Mouse (Mus musculus): ENCODE results near the gene Prr5l. TPM values are rescaled to one million over a fixed set of nuclear protein-coding genes. Genes with fewer than 3 reads are reported as not detected.

The Prr5l gene
- polyA plus RNA-seq, 2 experiments, result 16.4 to 27.3 TPM

GRCm38 (mm10) chr2:101733564-101733963 lies 149.3 kb downstream of the Prr5l start:
- no peaks in the 10 kb centered on the region; the same call in 1 of the 2 replicates for H3K4me1 ChIP-seq (ENCODE audit: control insufficient read depth, insufficient read depth, low read length)
- H3K4me3 ChIP-seq (replicated peaks; ENCODE audit: low read length), result no peak overlapping the region
- no peak overlapping the region for H3K9ac ChIP-seq (ENCODE audit: low read depth, low read length, severe bottlenecking)
- DNase-seq (ENCODE audit: low spot score), result no peak
- H3K27me3 ChIP-seq (ENCODE audit: control insufficient read depth, insufficient read depth, low read length), result no peaks in the 10 kb centered on the region
- TF ChIP-seq POLR2A (IDR thresholded peaks at IDR 0.05; ENCODE audit: borderline replicate concordance, extremely low read depth, insufficient read depth, insufficient read length), result no peak
- 64% methylated on average over 3 of the region's 3 CpGs for WGBS
- no peaks in the 10 kb centered on the region for H3K9me3 ChIP-seq (ENCODE audit: control insufficient read depth, low read length)
- ATAC-seq (ENCODE audit: low FRiP score, low read depth), result no peak
- no peak overlapping the region for H3K4me2 ChIP-seq (replicated peaks; ENCODE audit: low read depth, low read length, severe bottlenecking)
- H3K36me3 ChIP-seq (ENCODE audit: control insufficient read depth, insufficient read depth, low read length), result peaks cover 19% of the 10 kb centered on the region; the same call in 1 of the 2 replicates
- no peak overlapping the region for H3K27ac ChIP-seq (replicated peaks; ENCODE audit: low read depth, low read length)

- Histone ChIP-seq H3K4me1 (ENCODE audit: control insufficient read depth, insufficient read depth, low read length) (no peaks in the 10 kb centered on the region; the same call in 1 of the 2 replicates), H3K27me3 (ENCODE audit: control insufficient read depth, insufficient read depth, low read length) (no peaks in the 10 kb centered on the region), H3K9ac (ENCODE audit: low read depth, low read length, severe bottlenecking) (no peak overlapping the region), H3K4me2 (replicated peaks; ENCODE audit: low read depth, low read length, severe bottlenecking) (no peak overlapping the region), H3K27ac (replicated peaks; ENCODE audit: low read depth, low read length) (no peak overlapping the region), H3K4me3 (replicated peaks; ENCODE audit: low read length) (no peak overlapping the region), H3K9me3 (ENCODE audit: control insufficient read depth, low read length) (no peaks in the 10 kb centered on the region), H3K36me3 (ENCODE audit: control insufficient read depth, insufficient read depth, low read length) (peaks cover 26% of the 10 kb centered on the region)
- TF ChIP-seq POLR2A (IDR thresholded peaks at IDR 0.05; ENCODE audit: borderline replicate concordance, extremely low read depth, insufficient read depth, insufficient read length), result no peak
- no peak for ATAC-seq (ENCODE audit: low FRiP score, low read depth)
- DNase-seq (ENCODE audit: low spot score), result no peak
- 84% methylated on average over 10 of the region's 10 CpGs for WGBS
Measured at GRCm38 (mm10) chr2:101732777-101733210, 150.0 kb downstream of the Prr5l start.

- no peaks in the 10 kb centered on the region; the same call in 1 of the 2 replicates for H3K4me1 ChIP-seq (ENCODE audit: control insufficient read depth, insufficient read depth, low read length)
- peaks cover 27% of the 10 kb centered on the region for H3K36me3 ChIP-seq (ENCODE audit: control insufficient read depth, insufficient read depth, low read length)
- no peak overlapping the region for H3K4me3 ChIP-seq (replicated peaks; ENCODE audit: low read length)
- 0 out of 2 replicates have a peak overlapping the region, but pooled peaks have one; percentile 26 for H3K27ac ChIP-seq (replicated peaks; ENCODE audit: low read depth, low read length)
- no peak overlapping the region for H3K9ac ChIP-seq (ENCODE audit: low read depth, low read length, severe bottlenecking)
- H3K4me2 ChIP-seq (replicated peaks; ENCODE audit: low read depth, low read length, severe bottlenecking), result no peak overlapping the region
- no peaks in the 10 kb centered on the region for H3K27me3 ChIP-seq (ENCODE audit: control insufficient read depth, insufficient read depth, low read length)
- ATAC-seq (ENCODE audit: low FRiP score, low read depth), result no peak
- no peaks in the 10 kb centered on the region for H3K9me3 ChIP-seq (ENCODE audit: control insufficient read depth, low read length)
- no peak for TF ChIP-seq POLR2A (IDR thresholded peaks at IDR 0.05; ENCODE audit: borderline replicate concordance, extremely low read depth, insufficient read depth, insufficient read length)
- no peak for DNase-seq (ENCODE audit: low spot score)
Measured at GRCm38 (mm10) chr2:101730972-101731371, 151.9 kb downstream of the Prr5l start.

- Histone ChIP-seq H3K4me3 (replicated peaks; ENCODE audit: low read length) (no peak overlapping the region), H3K4me1 (ENCODE audit: control insufficient read depth, insufficient read depth, low read length) (no peaks in the 10 kb centered on the region; the same call in 1 of the 2 replicates), H3K4me2 (replicated peaks; ENCODE audit: low read depth, low read length, severe bottlenecking) (no peak overlapping the region), H3K27me3 (ENCODE audit: control insufficient read depth, insufficient read depth, low read length) (no peaks in the 10 kb centered on the region), H3K9ac (ENCODE audit: low read depth, low read length, severe bottlenecking) (no peak overlapping the region), H3K27ac (replicated peaks; ENCODE audit: low read depth, low read length) (no peak overlapping the region), H3K9me3 (ENCODE audit: control insufficient read depth, low read length) (no peaks in the 10 kb centered on the region), H3K36me3 (ENCODE audit: control insufficient read depth, insufficient read depth, low read length) (peaks cover 27% of the 10 kb centered on the region)
- DNase-seq (ENCODE audit: low spot score), result no peak
- TF ChIP-seq POLR2A (IDR thresholded peaks at IDR 0.05; ENCODE audit: borderline replicate concordance, extremely low read depth, insufficient read depth, insufficient read length), result no peak
- ATAC-seq (ENCODE audit: low FRiP score, low read depth), result no peak
- WGBS, result 60% methylated on average over 1 of the region's 1 CpGs
Measured at GRCm38 (mm10) chr2:101729472-101729871, 153.4 kb downstream of the Prr5l start.

GRCm38 (mm10) chr2:101727787-101728186 lies 155.0 kb downstream of the Prr5l start:
- DNase-seq (ENCODE audit: low spot score) (no peak), ATAC-seq (ENCODE audit: low FRiP score, low read depth) (no peak)
- Histone ChIP-seq H3K9me3 (ENCODE audit: control insufficient read depth, low read length) (no peaks in the 10 kb centered on the region), H3K36me3 (ENCODE audit: control insufficient read depth, insufficient read depth, low read length) (peaks cover 23% of the 10 kb centered on the region), H3K9ac (ENCODE audit: low read depth, low read length, severe bottlenecking) (no peak overlapping the region), H3K27me3 (ENCODE audit: control insufficient read depth, insufficient read depth, low read length) (no peaks in the 10 kb centered on the region), H3K27ac (replicated peaks; ENCODE audit: low read depth, low read length) (no peak overlapping the region), H3K4me1 (ENCODE audit: control insufficient read depth, insufficient read depth, low read length) (peaks cover 3% of the 10 kb centered on the region), H3K4me3 (replicated peaks; ENCODE audit: low read length) (no peak overlapping the region), H3K4me2 (replicated peaks; ENCODE audit: low read depth, low read length, severe bottlenecking) (no peak overlapping the region)
- no peak for TF ChIP-seq POLR2A (IDR thresholded peaks at IDR 0.05; ENCODE audit: borderline replicate concordance, extremely low read depth, insufficient read depth, insufficient read length)

Data from limb, embryonic 14.5 days (tissue).